Mouse (Mus musculus) fat pad, adult 2 months (tissue): ENCODE measurements around the gene Lypd6b.

Source experiments
- DNase-seq: peaks from one replicate; pipeline ENCODE4 v3.0.0-alpha.2; 2011; ENCODE audit warnings: low read depth, low spot score; ENCODE audit errors: extremely low read depth

Lypd6b gene

DNA sequence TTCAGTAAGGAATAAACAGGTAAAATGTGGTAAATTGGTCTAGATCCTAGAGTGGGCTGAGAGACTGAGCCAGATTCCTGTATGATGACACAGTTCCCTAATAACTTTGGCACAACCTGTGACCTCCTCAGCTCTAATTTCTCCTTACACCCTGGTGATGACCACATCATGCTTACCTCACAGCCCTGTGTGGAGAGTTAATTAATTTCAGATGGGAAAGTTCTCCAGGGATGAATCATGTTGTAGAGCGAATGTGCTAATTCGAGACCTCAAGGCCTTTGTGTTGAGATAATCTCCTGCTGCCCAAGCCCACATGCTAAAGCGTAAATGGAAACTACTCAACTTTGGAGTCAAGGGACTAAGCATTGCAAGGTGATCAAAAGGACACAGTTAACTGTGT is 142.4 kb downstream of the Lypd6b start:
- no peak for DNase-seq

DNA sequence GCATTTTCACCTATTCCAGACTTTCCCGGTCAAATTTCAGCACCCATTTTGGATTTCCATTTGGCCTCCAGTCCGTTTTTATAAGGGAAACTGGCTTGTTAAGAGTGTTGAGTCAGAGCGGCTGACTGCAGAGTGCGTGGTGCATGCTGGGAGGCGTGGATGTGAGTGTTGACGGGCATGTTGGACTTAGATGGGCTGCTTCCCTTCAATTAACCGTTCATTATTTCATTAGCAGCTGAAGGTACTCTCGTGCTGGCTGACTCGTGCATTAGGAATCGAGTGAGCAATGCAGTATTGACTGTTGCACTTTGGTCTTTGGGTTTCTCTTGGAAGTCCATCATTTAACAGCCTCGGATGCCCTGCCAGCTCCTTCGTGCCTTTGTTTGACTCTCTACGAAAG is 150.1 kb downstream of the Lypd6b start:
- no peak for DNase-seq

DNA sequence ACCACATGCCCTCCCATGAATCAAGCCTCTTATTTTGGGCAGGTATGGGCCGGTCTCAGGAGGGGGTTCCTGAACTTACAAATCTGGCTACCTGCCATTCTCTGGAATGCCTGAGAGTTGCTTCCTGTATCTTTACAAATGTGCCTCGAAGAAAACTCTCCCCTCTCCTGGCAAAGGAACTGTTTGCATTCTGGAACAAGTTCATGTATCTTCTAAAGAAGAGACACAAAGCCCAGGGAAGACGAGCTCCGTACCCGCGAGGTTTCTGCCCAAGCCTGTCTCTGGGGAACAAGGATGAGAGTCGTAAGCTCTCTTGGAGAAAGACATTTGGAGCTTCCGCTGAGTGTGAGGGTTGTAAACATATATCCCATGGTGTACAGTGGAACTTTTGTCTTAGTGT is 150.8 kb downstream of the Lypd6b start:
- no peak for DNase-seq

DNA sequence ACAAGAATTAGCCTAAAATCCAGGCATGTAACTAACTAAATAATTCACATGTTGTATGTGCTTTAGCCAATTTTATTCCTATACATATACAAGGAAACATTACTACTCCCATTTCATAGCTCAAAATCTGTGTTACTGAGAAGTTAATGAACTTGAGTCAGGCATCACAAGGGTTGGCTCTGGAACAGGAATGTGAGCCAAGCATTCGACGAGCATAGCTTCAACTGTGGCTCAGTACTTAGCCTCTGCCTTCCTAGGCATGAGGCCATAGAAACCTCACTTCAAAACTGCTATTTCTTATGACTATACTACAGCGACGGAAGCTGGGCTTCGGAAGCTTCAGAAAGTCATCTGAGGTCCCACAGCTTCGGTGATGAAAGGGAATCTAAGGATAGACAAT is 152.9 kb downstream of the Lypd6b start:
- no peak for DNase-seq

GRCm38 (mm10) chr2:49942100-49942499 is 154.6 kb downstream of the Lypd6b start:
- DNase-seq: no peak

DNA sequence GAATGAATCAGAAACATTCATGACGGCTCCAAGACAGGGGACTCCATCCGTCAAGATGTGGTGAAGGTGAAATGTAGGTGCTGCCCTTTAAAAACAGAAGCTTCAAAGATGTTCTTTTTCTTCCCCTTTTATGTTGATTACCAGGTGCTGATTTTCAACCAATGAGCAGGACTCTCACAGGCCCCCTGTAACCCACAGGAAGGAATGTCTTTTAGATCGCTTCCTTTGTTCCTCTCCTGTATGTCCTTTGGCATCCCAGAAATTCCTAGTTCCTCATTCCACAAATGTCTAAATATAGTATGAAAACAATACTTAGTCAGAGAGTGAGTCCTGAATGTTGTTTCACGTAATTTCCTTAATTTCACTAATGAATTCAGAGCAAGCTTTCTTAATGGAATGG is 164.2 kb downstream of the Lypd6b start:
- DNase-seq: no peak

DNA sequence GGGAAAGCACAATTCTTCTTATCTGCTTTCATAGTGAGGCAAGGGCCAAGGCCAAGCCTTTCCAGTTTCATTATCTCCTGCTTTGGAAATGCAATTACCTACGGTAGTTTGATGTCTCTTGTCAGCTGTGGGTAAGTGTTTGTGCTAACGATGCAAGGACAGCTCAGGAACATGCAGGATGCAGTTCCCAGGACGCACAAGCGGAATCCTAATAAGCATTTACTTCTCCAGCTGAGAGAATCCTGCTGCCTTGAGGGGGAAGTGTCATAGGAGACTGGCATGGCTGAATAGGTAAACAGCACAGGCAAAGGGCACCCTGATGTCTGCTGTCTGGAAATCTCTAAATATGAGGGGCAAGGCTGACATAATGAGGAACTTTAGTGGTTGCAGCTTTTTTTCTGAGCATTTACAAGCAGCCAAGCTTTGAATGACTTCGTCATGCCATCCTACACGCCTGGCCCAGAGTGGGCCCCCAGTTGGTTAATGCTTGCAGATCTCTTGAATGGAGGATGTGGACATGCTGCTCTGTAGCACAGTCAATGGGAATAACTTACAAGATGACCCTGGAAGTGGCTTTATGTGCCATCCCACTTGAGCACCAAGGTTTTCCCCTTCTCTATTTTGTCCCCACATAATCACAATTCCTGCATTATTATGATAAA is 165.3 kb downstream of the Lypd6b start:
- no peak for DNase-seq

DNA sequence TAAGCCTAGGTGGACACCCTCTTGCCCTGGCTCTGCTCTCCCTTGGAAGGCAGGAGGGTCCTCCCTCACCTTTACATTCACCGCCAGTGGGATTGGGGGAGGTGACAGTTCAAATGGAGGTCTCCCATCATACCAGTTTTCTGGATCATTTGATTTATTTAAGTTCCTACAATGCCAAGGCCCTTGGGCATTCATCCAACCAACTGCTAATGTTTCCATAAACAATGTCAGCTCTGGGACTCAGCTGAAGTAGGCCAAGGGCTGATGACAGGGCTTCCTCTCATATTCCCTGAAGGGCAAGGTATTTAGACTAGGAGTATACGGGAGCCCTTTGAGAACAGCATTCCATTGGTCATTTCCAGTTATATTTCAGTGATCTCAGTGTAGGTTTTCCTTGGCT is 170.0 kb downstream of the Lypd6b start:
- DNase-seq: no peak

DNA sequence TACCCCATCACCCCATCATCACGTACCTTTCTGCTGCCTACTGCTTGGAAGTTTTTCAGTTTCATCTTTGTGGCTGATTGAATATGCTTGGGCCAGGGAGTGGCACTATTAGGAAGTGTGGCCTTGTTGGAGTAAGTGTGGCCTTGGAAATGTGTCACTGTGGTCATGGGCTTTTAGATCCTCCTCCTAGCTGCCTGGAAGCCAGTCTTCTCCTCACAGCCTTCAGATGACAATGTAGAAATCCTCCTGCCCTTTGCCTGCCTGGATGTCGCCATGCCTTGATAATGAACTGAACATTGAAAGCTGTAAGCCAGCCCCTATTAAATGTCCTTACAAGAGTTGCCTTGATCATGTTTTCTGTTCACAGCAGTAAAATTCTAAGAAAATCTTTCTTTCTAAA is 174.5 kb downstream of the Lypd6b start:
- DNase-seq: no peak

DNA sequence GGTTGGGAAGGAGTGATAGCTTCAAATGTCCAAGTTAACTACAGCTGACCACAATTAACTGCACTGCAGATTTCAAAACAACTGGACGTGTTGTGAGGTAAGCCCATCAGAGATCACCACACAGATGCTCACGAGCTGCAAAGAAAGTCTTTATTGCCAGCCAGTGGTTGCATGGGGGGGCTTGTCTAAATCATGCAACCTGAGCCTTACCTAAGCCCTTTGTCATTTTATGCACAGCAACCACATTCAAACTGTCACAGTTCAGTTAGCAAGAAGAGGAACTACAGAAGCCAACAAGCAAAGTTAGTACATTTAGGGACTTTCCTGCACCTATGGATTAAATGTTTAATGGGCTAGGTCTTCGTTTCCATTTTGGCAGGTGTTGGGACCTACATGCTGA is 177.4 kb downstream of the Lypd6b start:
- no peak for DNase-seq

GRCm38 (mm10) chr2:49967748-49968147 is 180.3 kb downstream of the Lypd6b start:
- DNase-seq: no peak

DNA sequence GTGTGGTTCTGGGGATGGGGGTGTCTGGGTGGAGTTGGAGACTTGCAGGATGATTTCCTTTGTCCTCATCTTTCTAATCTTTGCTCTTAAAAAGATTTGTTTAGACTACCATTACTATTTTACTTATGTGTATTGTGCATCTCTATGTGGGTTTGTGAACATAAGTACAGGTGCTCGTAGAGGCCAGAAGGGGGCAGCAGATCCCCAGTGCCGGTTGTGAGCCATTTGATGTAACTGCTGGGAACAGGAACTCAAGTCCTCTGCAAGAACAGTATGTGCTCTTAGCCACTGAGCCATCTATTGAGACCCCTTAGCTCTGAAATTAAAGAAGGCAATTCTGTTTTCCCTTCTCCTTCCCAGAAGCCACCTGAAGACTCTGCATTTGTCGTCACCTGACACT is 183.5 kb downstream of the Lypd6b start:
- DNase-seq: no peak

GRCm38 (mm10) chr2:49978606-49979005 is 191.1 kb downstream of the Lypd6b start:
- DNase-seq: no peak

DNA sequence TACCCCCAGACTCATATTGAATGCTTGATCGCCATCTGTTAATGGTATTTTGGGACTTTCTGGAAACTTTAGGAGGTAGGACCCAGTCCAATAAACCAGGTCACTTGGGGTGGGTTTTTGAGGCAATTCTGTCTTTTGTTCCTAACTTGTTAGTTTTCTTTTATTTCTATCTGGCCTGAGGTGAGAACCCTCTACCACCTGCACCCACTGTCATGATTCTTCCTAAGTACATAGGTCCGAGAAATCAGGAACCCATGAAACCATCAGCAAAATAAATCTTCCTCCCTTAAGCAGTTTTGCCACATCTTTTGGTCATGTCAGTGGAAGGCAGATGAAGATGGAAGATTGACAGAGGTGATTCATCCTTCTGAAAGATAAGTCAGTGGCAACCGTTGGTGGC is 192.5 kb downstream of the Lypd6b start:
- DNase-seq: no peak

DNA sequence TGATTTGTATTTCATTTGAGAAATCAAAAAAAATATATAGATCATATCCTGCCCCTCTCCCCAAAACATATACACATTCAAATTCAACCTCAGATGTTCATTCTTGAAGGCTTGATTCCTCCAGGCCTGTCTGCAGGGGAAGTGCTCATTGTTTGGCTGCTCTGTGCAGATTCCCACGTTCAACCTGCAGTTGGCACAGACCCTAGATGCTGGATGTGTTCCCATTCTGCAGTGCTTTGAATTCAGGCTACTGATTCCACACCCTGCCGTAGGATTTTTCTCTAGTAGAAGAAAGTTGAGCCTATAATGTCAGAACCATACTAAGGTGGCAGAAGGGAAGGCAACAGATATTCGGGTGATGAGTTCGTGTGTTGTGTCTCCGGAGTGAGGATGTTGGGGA is 195.5 kb downstream of the Lypd6b start:
- DNase-seq: no peak

DNA sequence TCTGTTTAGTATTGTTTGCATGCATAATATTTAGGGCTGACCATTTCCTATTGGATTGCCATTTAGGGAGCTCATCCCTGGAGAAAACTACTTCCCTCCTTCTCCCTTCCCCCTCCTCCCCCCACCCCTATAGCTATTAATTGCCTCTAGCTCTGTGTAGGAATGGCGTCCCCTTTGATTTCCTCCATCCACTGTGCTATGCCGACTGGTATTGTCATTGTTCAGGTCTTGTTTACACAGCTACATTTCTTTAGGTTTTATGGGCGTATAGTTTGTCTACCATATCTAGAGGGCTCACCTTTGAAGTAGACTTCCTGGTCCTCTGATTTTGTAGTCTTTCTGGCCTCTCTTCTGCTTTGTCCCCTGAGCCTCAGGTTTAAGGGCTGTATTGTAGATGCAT is 197.3 kb downstream of the Lypd6b start:
- DNase-seq: no peak

GRCm38 (mm10) chr2:49995841-49996240 is 208.4 kb downstream of the Lypd6b start:
- no peak for DNase-seq

- DNase-seq: no peak
Measured at GRCm38 (mm10) chr2:49997216-49997615, 209.7 kb downstream of the Lypd6b start.
